Mouse (Mus musculus): ENCODE data around the gene Cry2. TPM values are rescaled to one million over a fixed set of nuclear protein-coding genes. Genes with fewer than 3 reads are reported as not detected.

Cry2 gene
- total RNA-seq (2023), result 39.9 TPM

GRCm38 (mm10) chr2:92433578-92434374 is at the start of gene Cry2:
Gene Cry2, minus strand, starts transcription at chr2:92434043.

GRCm38 (mm10) chr2:92459921-92460707 is 26.3 kb upstream of the Cry2 start, which contains the start of gene Slc35c1:
Gene Slc35c1, minus strand, starts transcription at chr2:92460538.

GRCm38 (mm10) chr2:92401091-92401561 is 32.7 kb downstream of the Cry2 start, which contains the start of gene Mapk8ip1:
Gene Mapk8ip1, minus strand, starts transcription at chr2:92401263.

GRCm38 (mm10) chr2:92381901-92382588 is 51.8 kb downstream of the Cry2 start, which contains the start of gene 1700029I15Rik:
Gene 1700029I15Rik, plus strand, starts transcription at chr2:92382538.

GRCm38 (mm10) chr2:92374514-92374913 is 59.3 kb downstream of the Cry2 start, which contains the start of the genes Pex16 and Large2:
Gene Pex16, plus strand, starts transcription at chr2:92374676.
Gene Large2, minus strand, starts transcription at chr2:92374869.

Other genes with a start within 250 kb of the Cry2 start
- 34.2 TPM for gene Pex16, start 59.4 kb downstream of the Cry2 start, total RNA-seq (2023)
- not detected for gene Large2, start 59.2 kb downstream of the Cry2 start, total RNA-seq (2023)
- 8.1 TPM for gene 1700029I15Rik, start 51.5 kb downstream of the Cry2 start, total RNA-seq (2023)
- gene Mapk8ip1, start 32.8 kb downstream of the Cry2 start, total RNA-seq (2023), result 0.76 TPM
- gene Slc35c1, start 26.5 kb upstream of the Cry2 start, total RNA-seq (2023), result 20.5 TPM
- 0.35 TPM for gene Chst1, start 165.7 kb upstream of the Cry2 start, total RNA-seq (2023)